In the genomic region with DNA sequence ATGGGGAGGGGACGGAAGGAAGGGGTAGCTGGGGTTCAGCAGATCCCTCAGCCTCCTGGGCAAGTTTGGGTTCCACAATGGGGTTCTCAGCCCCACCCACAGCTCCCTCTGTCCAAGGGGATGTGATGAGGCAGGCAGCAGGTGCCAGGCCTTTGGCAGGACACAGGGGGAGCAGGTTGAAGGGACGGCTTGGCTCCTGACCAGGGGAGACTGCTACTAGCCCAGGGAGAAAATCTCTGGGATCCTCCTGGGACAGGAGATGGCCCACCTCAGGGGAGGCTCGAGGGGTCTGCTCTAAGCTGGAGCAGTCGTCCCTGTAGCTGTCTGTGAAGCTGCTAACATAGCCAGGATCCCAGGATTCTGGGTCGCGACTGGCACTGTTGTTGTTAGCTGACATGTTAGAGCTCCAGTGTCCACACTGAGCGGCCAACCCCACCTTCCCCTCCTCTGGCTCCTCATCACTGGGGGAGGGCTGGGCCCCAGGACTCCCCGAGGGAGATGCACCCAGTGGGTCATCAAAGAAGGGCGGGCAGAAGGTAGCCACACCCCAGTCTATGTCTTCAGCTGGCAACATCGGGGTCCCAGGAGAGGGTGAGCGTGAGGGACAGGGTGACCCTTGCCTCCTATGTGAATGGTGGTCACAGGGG, we compare ENCODE assay signal across 9 mouse cellular contexts. TPM values are rescaled to one million over a fixed set of nuclear protein-coding genes. Genes with fewer than 3 reads are reported as not detected.
DNase-seq lines count a peak whose midpoint lies in the region; ATAC-seq and TF ChIP-seq lines count a peak whose summit lies in the region.
"Had no signal": no experiment of that assay in that cellular context is flagged by ENCODE, and none has a peak within 500 bp of the region (broad histone marks: within the 10 kb centered on the region; RNA-seq: fewer than 3 reads in every experiment).

No protein-coding gene starts in this region.

- intact Hi-C loops in heart, adult 2 months (cut with DNase I) = no loop called here

- H3K4me2 ChIP-seq in heart, embryonic 16.5 days (ENCODE audit: low read depth, low read length) = peak overlapping the region; percentile 48
- peak overlapping the region; percentile 34 for H3K4me2 ChIP-seq in neural tube, embryonic 12.5 days (replicated peaks)
- H3K4me2 ChIP-seq in hindbrain, embryonic 13.5 days = peak overlapping the region; percentile 34

- 75% methylated on average over 11 of the region's 11 CpGs for WGBS in heart, embryonic 16.5 days
- WGBS in heart, adult 2 months = 74% methylated on average over 11 of the region's 11 CpGs
- WGBS in neural tube, embryonic 12.5 days = 73% methylated on average over 11 of the region's 11 CpGs
- 66% methylated on average over 11 of the region's 11 CpGs for WGBS in hindbrain, embryonic 13.5 days

- H3K4me3 ChIP-seq in heart, embryonic 16.5 days (ENCODE audit: low read length) = no peak overlapping the region; the same call in 1 of the 2 replicates
- no peak overlapping the region for H3K4me3 ChIP-seq in heart, adult 2 months
- H3K4me3 ChIP-seq in neural tube, embryonic 12.5 days = no peak overlapping the region
- H3K4me3 ChIP-seq in hindbrain, embryonic 13.5 days = no peak overlapping the region

- no peak for TF ChIP-seq CTCF in heart, adult 2 months (IDR thresholded peaks at IDR 0.05)

- TF ChIP-seq EP300 in heart, adult 2 months (IDR thresholded peaks at IDR 0.05; ENCODE audit: insufficient read depth, low read depth, low read length) = no peak

- no peak overlapping the region for H3K27ac ChIP-seq in heart, embryonic 16.5 days (ENCODE audit: low read length)
- no peak overlapping the region for H3K27ac ChIP-seq in heart, adult 2 months
- H3K27ac ChIP-seq in neural tube, embryonic 12.5 days = no peak overlapping the region
- no peak overlapping the region for H3K27ac ChIP-seq in hindbrain, embryonic 13.5 days

- no peaks in the 10 kb centered on the region for H3K9me3 ChIP-seq in heart, embryonic 16.5 days (replicated peaks; ENCODE audit: control insufficient read depth, low read length)
- H3K9me3 ChIP-seq in neural tube, embryonic 12.5 days = no peaks in the 10 kb centered on the region
- H3K9me3 ChIP-seq in hindbrain, embryonic 13.5 days = no peaks in the 10 kb centered on the region

- no peak for TF ChIP-seq POLR2A in heart, adult 2 months (IDR thresholded peaks at IDR 0.05; ENCODE audit: insufficient read depth, low read depth, low read length)

- H3K4me1 ChIP-seq in heart, embryonic 16.5 days (ENCODE audit: control insufficient read depth, insufficient read depth, low read length) = peaks cover 11% of the 10 kb centered on the region; the same call in 1 of the 2 replicates
- peaks cover 3% of the 10 kb centered on the region for H3K4me1 ChIP-seq in heart, adult 2 months (ENCODE audit: control insufficient read depth, insufficient read depth, low read length)
- H3K4me1 ChIP-seq in neural tube, embryonic 12.5 days = peaks cover 25% of the 10 kb centered on the region
- H3K4me1 ChIP-seq in hindbrain, embryonic 13.5 days (replicated peaks) = peaks cover 31% of the 10 kb centered on the region

- no peaks in the 10 kb centered on the region for H3K79me2 ChIP-seq in heart, adult 2 months (replicated peaks; ENCODE audit: control insufficient read depth, insufficient read depth, low read length)

- no peak for DNase-seq in heart, adult 2 months
- DNase-seq in neural tube, embryonic 10.5 days (ENCODE audit: extremely low spot score, low spot score) = no peak
- no peak for DNase-seq in thymus, postnatal 10 days (ENCODE audit: low spot score in 2 of 2)
- DNase-seq: gastrocnemius, postnatal 25 days; thymus, postnatal 25 days had no signal

- ATAC-seq in heart, embryonic 16.5 days (replicated peaks; ENCODE audit: extremely low read depth, insufficient read depth, low FRiP score) = no peak
- no peak for ATAC-seq in neural tube, embryonic 12.5 days (ENCODE audit: low FRiP score, low read depth)
- ATAC-seq in hindbrain, embryonic 13.5 days (ENCODE audit: low FRiP score) = no peak; the same call in 1 of the 2 replicates
- no peak for ATAC-seq in megakaryocyte, adult 5-6 weeks (ENCODE audit: poor library complexity, severe bottlenecking)

- no peak overlapping the region for H3K9ac ChIP-seq in heart, embryonic 16.5 days (ENCODE audit: low read length)
- no peak overlapping the region for H3K9ac ChIP-seq in heart, adult 2 months (ENCODE audit: low read depth, low read length)
- 0 out of 2 replicates have a peak overlapping the region, but pooled peaks have one; percentile 29 for H3K9ac ChIP-seq in neural tube, embryonic 12.5 days
- H3K9ac ChIP-seq in hindbrain, embryonic 13.5 days = peak overlapping the region; percentile 46; the same call in 1 of the 2 replicates

- H3K27me3 ChIP-seq in heart, embryonic 16.5 days (ENCODE audit: control insufficient read depth, insufficient read depth, low read length) = peaks cover 6% of the 10 kb centered on the region
- no peaks in the 10 kb centered on the region for H3K27me3 ChIP-seq in heart, adult 2 months (ENCODE audit: control insufficient read depth, insufficient read depth, low read length)
- H3K27me3 ChIP-seq in neural tube, embryonic 12.5 days (replicated peaks) = peaks cover 17% of the 10 kb centered on the region; the same call in 1 of the 2 replicates
- peaks cover 30% of the 10 kb centered on the region for H3K27me3 ChIP-seq in hindbrain, embryonic 13.5 days

- H3K36me3 ChIP-seq in heart, embryonic 16.5 days (ENCODE audit: control insufficient read depth, insufficient read depth) = no peaks in the 10 kb centered on the region
- no peaks in the 10 kb centered on the region for H3K36me3 ChIP-seq in heart, adult 2 months (ENCODE audit: control insufficient read depth, insufficient read depth, low read length)
- peaks cover 10% of the 10 kb centered on the region for H3K36me3 ChIP-seq in neural tube, embryonic 12.5 days
- peaks cover 78% of the 10 kb centered on the region for H3K36me3 ChIP-seq in hindbrain, embryonic 13.5 days

RNA-seq across cellular contexts. Expression of a gene that starts 35.7 kb away (rescaled TPM):
- 1.3 and 1.4 TPM in 2 replicates for polyA plus RNA-seq in heart, embryonic 16.5 days (2015; fragmentation: Nextera tagmentation; extraction: Ambion mirVana)
- total RNA-seq in heart, adult 2 months (2021) = 1 to 10 TPM; 3.6 to 4.7 TPM
- polyA plus RNA-seq in heart, adult 2 months (2012; rRNA removed) = 10.3 and 12.1 TPM in 2 replicates
- 14.6 and 17.6 TPM in 2 replicates for polyA plus RNA-seq in neural tube, embryonic 12.5 days (2016; fragmentation: Nextera tagmentation; extraction: Ambion mirVana)
- polyA plus RNA-seq in hindbrain, embryonic 13.5 days (2015; fragmentation: Nextera tagmentation; extraction: Ambion mirVana) = 24.1 and 24.3 TPM in 2 replicates
- 3.4 and 5.7 TPM in 2 replicates for total RNA-seq in megakaryocyte, adult 5-6 weeks (2015)
- total RNA-seq in megakaryocyte, adult 5-6 weeks (2017) = 4.4 and 5.2 TPM in 2 replicates

Comparison
In these comparisons a context has a peak if more than half of its experiments do, and no peak if none do; other contexts are left out.
1. H3K9ac ChIP-seq: peak in neural tube, embryonic 12.5 days (single experiment) and hindbrain, embryonic 13.5 days (single experiment); none in heart, embryonic 16.5 days (single experiment) and heart, adult 2 months (single experiment).
2. Peak in every context shown above with its lines, with median percentiles within 50 percentile points of each other: H3K4me2 ChIP-seq.